Mouse (Mus musculus) activated CD4-positive, CD25-positive, alpha-beta regulatory T cell (primary cell): Measurements from ENCODE around the gene Padi6. TPM values are rescaled to one million over a fixed set of nuclear protein-coding genes. Genes with fewer than 3 reads are reported as not detected.

Experiments
- polyA plus RNA-seq, 2 experiments: library from polyadenylated mRNA; unstranded; fragments of 100-300 nt; shearing (Covaris generic); gene quantifications; one replicate each; pipeline ENCODE4 v1.2.1; 2017

Gene Padi6
- polyA plus RNA-seq = not detected

DNA sequence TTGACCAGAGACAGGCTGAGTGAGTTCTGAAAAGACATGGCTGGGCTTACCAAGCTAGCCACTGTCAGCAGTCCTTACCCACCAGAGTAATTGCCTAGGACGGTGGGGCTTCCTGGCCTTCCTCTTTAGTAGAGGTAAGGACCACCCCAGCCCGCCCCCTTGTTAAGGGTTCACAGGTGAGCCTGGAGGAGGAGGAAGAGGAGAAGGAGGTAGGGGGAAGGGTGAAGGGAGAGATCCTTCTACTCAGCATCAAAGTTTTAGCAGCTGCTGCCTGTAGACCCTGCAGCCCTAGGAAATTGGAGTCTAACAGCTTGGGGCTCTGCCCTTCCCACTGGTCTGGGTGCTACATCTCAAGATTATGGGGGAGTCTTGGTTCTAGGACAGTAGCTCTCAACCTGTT lies at the start of gene Padi6:
Gene Padi6, minus strand, starts transcription at position 101 of the 400 bp plus-strand sequence.

GRCm38 (mm10) chr4:140774025-140774800 lies 31.8 kb upstream of the Padi6 start, which contains the start of gene Padi4:
Padi4 (minus strand) TSS chr4:140774236.

GRCm38 (mm10) chr4:140700269-140701018 lies 42.0 kb downstream of the Padi6 start, which contains the start of gene Rcc2:
Rcc2 (plus strand) TSS chr4:140700541.

Other genes with a start within 250 kb of the Padi6 start
- gene Arhgef10l, start 76.6 kb downstream of the Padi6 start, polyA plus RNA-seq = under 1 TPM; 0.56 to 0.65 TPM
- 10 to 100 TPM; 60.4 to 98.1 TPM for gene Rcc2, start 42.1 kb downstream of the Padi6 start, polyA plus RNA-seq
- gene Padi4, start 31.6 kb upstream of the Padi6 start, polyA plus RNA-seq = under 1 TPM; 0.58 to 0.66 TPM
- gene Padi3, start 68.0 kb upstream of the Padi6 start, polyA plus RNA-seq = under 1 TPM; 0.41 to 0.67 TPM
- under 1 TPM; 0.27 to 0.38 TPM for gene Padi1, start 103.1 kb upstream of the Padi6 start, polyA plus RNA-seq
- 10 to 100 TPM in 1 of 2 experiments, 1 to 10 TPM in 1; 8.6 to 25.8 TPM for gene Padi2, start 163.7 kb upstream of the Padi6 start, polyA plus RNA-seq
- gene Sdhb, start 218.6 kb upstream of the Padi6 start, polyA plus RNA-seq = 100 to 1,000 TPM; 302 to 309 TPM
- gene Atp13a2, start 244.2 kb upstream of the Padi6 start, polyA plus RNA-seq = 10 to 100 TPM; 32.2 to 51.2 TPM